Mouse (Mus musculus): Measurements from ENCODE around the gene Ano10.
"Not testable (repeated sequence)": the region's sequence is repeated elsewhere in the genome, so short reads cannot be mapped to it uniquely, and the experiment has no call there.

Ano10 gene

GRCm38 (mm10) chr9:122294242-122294881, at the start of gene Ano10:
Gene Ano10 (minus strand): TSS chr9:122294423.
- DNase-seq (ENCODE audit: extremely low read depth, low read depth) = peak; percentile 89

GRCm38 (mm10) chr9:122343399-122343798, 49.2 kb upstream of the Ano10 start:
- DNase-seq (ENCODE audit: extremely low read depth, low read depth) = no peak

- DNase-seq (ENCODE audit: extremely low read depth, low read depth) = no peak
Observed at GRCm38 (mm10) chr9:122339972-122340371, 45.7 kb upstream of the Ano10 start.

- no peak for DNase-seq (ENCODE audit: extremely low read depth, low read depth)
Observed at GRCm38 (mm10) chr9:122337510-122337931, 43.3 kb upstream of the Ano10 start.

GRCm38 (mm10) chr9:122336677-122337076, 42.5 kb upstream of the Ano10 start:
- no peak for DNase-seq (ENCODE audit: extremely low read depth, low read depth)

- no peak for DNase-seq (ENCODE audit: extremely low read depth, low read depth)
Observed at GRCm38 (mm10) chr9:122328199-122328598, 34.0 kb upstream of the Ano10 start.

- DNase-seq (ENCODE audit: extremely low read depth, low read depth) = no peak
Observed at GRCm38 (mm10) chr9:122325996-122326395, 31.8 kb upstream of the Ano10 start.

- no peak for DNase-seq (ENCODE audit: extremely low read depth, low read depth)
Observed at GRCm38 (mm10) chr9:122322356-122322755, 28.1 kb upstream of the Ano10 start.

GRCm38 (mm10) chr9:122320626-122321025, 26.4 kb upstream of the Ano10 start:
- no peak for DNase-seq (ENCODE audit: extremely low read depth, low read depth)

GRCm38 (mm10) chr9:122316562-122316961, 22.3 kb upstream of the Ano10 start:
- DNase-seq (ENCODE audit: extremely low read depth, low read depth) = no peak

- DNase-seq (ENCODE audit: extremely low read depth, low read depth) = no peak
Observed at GRCm38 (mm10) chr9:122315501-122315900, 21.3 kb upstream of the Ano10 start.

- DNase-seq (ENCODE audit: extremely low read depth, low read depth) = no peak
Observed at GRCm38 (mm10) chr9:122314942-122315341, 20.7 kb upstream of the Ano10 start.

- DNase-seq (ENCODE audit: extremely low read depth, low read depth) = no peak
Observed at GRCm38 (mm10) chr9:122314386-122314785, 20.2 kb upstream of the Ano10 start.

GRCm38 (mm10) chr9:122313128-122313527, 18.9 kb upstream of the Ano10 start:
- DNase-seq (ENCODE audit: extremely low read depth, low read depth) = not testable (repeated sequence)

- no peak for DNase-seq (ENCODE audit: extremely low read depth, low read depth)
Observed at GRCm38 (mm10) chr9:122312296-122312990, 18.2 kb upstream of the Ano10 start.

GRCm38 (mm10) chr9:122311051-122311760, 17.0 kb upstream of the Ano10 start:
- no peak for DNase-seq (ENCODE audit: extremely low read depth, low read depth)

GRCm38 (mm10) chr9:122310613-122311049, 16.4 kb upstream of the Ano10 start:
- DNase-seq (ENCODE audit: extremely low read depth, low read depth) = peak; percentile 65

- no peak for DNase-seq (ENCODE audit: extremely low read depth, low read depth)
Observed at GRCm38 (mm10) chr9:122309013-122309980, 15.1 kb upstream of the Ano10 start.

GRCm38 (mm10) chr9:122305302-122305701, 11.1 kb upstream of the Ano10 start:
- DNase-seq (ENCODE audit: extremely low read depth, low read depth) = no peak

- DNase-seq (ENCODE audit: extremely low read depth, low read depth) = no peak
Observed at GRCm38 (mm10) chr9:122296169-122296568, 1.9 kb upstream of the Ano10 start.

- no peak for DNase-seq (ENCODE audit: extremely low read depth, low read depth)
Observed at GRCm38 (mm10) chr9:122295396-122295795, 1.2 kb upstream of the Ano10 start.
